Mouse (Mus musculus): Measurements from ENCODE around the gene Cyp2d10. TPM values are rescaled to one million over a fixed set of nuclear protein-coding genes. Genes with fewer than 3 reads are reported as not detected.
"Not testable (repeated sequence)": the region's sequence is repeated elsewhere in the genome, so short reads cannot be mapped to it uniquely, and the experiment has no call there.

The Cyp2d10 gene
- total RNA-seq, 2 experiments from 2014 or later: not detected

GRCm38 (mm10) chr15:82402106-82402505, 4.9 kb downstream of the Cyp2d10 start:
- intact Hi-C loops (cut with DNase I): no loop called here

GRCm38 (mm10) chr15:82401516-82401915, 5.5 kb downstream of the Cyp2d10 start:
- no peak for DNase-seq
- intact Hi-C loops (cut with DNase I): no loop called here

More at GRCm38 (mm10) chr15:82402106-82402505, 4.9 kb downstream of the Cyp2d10 start:
- DNase-seq: no peak

GRCm38 (mm10) chr15:82395955-82396354, 11.0 kb downstream of the Cyp2d10 start:
- DNase-seq; intact Hi-C loops (cut with DNase I): not testable (repeated sequence)

- DNase-seq; intact Hi-C loops (cut with DNase I): not testable (repeated sequence)
Measured at GRCm38 (mm10) chr15:82393922-82394321, 13.1 kb downstream of the Cyp2d10 start, which contains the start of gene Cyp2d11. Gene Cyp2d11, minus strand, starts transcription at chr15:82394022.

GRCm38 (mm10) chr15:82389916-82390315, 17.1 kb downstream of the Cyp2d10 start:
- intact Hi-C loops (cut with DNase I); DNase-seq: not testable (repeated sequence)

- intact Hi-C loops (cut with DNase I): no loop called here
- no peak for DNase-seq
Measured at GRCm38 (mm10) chr15:82385729-82386128, 21.3 kb downstream of the Cyp2d10 start.

GRCm38 (mm10) chr15:82382441-82382840, 24.6 kb downstream of the Cyp2d10 start:
- no peak for DNase-seq
- intact Hi-C loops (cut with DNase I): no loop called here

- intact Hi-C loops (cut with DNase I): no loop called here
- DNase-seq: no peak
Measured at GRCm38 (mm10) chr15:82380714-82381062, 26.3 kb downstream of the Cyp2d10 start.

- intact Hi-C loops (cut with DNase I): no loop called here
- no peak for DNase-seq
Measured at GRCm38 (mm10) chr15:82379871-82380713, 26.9 kb downstream of the Cyp2d10 start, which contains the start of gene Cyp2d22. Gene Cyp2d22, minus strand, starts transcription at chr15:82380260.

GRCm38 (mm10) chr15:82379511-82379870, 27.5 kb downstream of the Cyp2d10 start:
- intact Hi-C loops (cut with DNase I): no loop called here
- no peak for DNase-seq

- intact Hi-C loops (cut with DNase I): no loop called here
- no peak for DNase-seq
Measured at GRCm38 (mm10) chr15:82378261-82379180, 28.5 kb downstream of the Cyp2d10 start.

- intact Hi-C loops (cut with DNase I): no loop called here
- DNase-seq: no peak
Measured at GRCm38 (mm10) chr15:82377701-82378100, 29.3 kb downstream of the Cyp2d10 start.

- intact Hi-C loops (cut with DNase I): no loop called here
Measured at GRCm38 (mm10) chr15:82376393-82377138, 30.4 kb downstream of the Cyp2d10 start.

GRCm38 (mm10) chr15:82375855-82376254, 31.1 kb downstream of the Cyp2d10 start:
- no peak for DNase-seq
- intact Hi-C loops (cut with DNase I): no loop called here

More at GRCm38 (mm10) chr15:82376393-82377138, 30.4 kb downstream of the Cyp2d10 start:
- DNase-seq: peak; percentile 42

- intact Hi-C loops (cut with DNase I): no loop called here
- no peak for DNase-seq
Measured at GRCm38 (mm10) chr15:82374437-82374836, 32.6 kb downstream of the Cyp2d10 start.

GRCm38 (mm10) chr15:82372991-82373390, 34.0 kb downstream of the Cyp2d10 start:
- intact Hi-C loops (cut with DNase I): no loop called here
- DNase-seq: no peak

- intact Hi-C loops (cut with DNase I): no loop called here
- DNase-seq: no peak
Measured at GRCm38 (mm10) chr15:82372446-82372845, 34.5 kb downstream of the Cyp2d10 start.

- DNase-seq: no peak
- intact Hi-C loops (cut with DNase I): no loop called here
Measured at GRCm38 (mm10) chr15:82368851-82369250, 38.1 kb downstream of the Cyp2d10 start.

GRCm38 (mm10) chr15:82368146-82368545, 38.8 kb downstream of the Cyp2d10 start:
- intact Hi-C loops (cut with DNase I): no loop called here
- DNase-seq: no peak

GRCm38 (mm10) chr15:82364561-82364960, 42.4 kb downstream of the Cyp2d10 start:
- intact Hi-C loops (cut with DNase I): not testable (repeated sequence)

More at GRCm38 (mm10) chr15:82364561-82364960, 42.4 kb downstream of the Cyp2d10 start:
- DNase-seq: not testable (repeated sequence)
